Mouse (Mus musculus): ENCODE measurements at regions not wholly inside any gene's neighbourhood (a gene's known extent, or its start where the extent isn't known, plus 50 kb on each side); places are given as distances from the start of the nearest gene placed in this dataset.

DNA sequence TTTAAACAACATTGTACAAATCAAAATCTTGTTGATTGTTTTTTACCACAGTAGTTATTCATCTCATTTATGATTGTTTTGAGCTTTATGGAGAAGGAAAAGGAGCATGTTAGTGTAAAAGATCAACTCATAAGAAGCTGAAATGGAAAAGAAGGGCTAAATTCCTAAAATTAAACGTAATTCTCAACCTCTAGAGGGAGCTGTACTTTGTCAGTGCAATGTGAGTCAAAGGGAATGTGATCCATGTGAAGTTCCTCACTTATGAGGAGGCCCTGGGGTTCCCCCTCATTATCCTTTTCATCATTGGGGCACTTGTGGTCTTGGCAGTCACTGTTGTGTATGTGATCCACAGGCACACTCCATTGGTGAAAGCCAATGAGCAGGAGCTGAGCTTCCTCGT is 54.0 kb upstream of the Vmn2r7 start:
- no peak for DNase-seq (ENCODE audit: low read depth, low spot score)

DNA sequence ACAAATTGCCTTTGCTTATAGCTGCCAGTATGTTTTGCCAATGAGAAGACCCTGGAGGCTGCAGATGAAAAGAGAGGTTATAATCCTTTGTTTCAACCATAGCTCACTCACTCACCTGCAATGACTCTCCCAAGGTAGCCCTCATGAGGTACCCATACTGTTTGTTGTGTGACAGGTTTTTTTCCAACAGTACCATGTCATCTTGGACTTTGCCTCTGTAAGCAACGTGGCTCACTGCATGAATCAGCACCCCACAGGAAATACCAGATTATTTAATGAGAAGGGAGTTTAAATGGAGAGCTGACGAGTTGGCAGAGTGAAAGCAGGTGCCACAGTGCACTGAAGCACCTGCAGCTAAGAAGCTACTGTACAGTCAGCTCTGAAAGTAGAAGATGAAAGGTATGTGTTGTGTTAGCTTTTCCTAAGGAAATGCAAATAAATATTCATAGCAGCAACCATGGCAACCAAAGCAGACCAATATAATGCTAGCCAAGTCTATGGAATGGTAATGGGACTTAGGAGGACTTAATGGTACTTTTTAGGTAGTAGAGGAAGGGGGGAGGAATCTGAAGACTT is 56.8 kb upstream of the Vmn2r7 start:
- no peak for DNase-seq (ENCODE audit: low read depth, low spot score)

DNA sequence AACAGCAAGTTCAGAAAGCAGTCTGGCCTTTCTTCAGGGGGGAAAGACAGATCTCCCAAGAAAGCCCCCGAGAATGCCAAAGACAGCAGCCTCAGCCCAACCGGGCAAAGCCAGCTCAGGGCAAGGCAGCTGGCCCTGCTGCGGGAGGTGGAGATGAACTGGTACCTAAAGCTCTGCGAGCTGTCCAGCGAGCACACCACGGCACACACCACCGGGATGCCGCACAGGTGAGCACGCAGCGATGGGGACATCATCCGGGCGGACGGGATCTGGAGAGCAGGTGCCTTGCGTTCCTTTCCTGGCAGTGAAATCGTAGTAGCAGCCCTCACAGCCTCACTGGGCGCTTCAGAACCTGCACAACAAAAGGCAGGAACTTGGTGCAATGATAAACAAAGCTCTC is 104.7 kb upstream of the Vmn2r7 start:
- DNase-seq (ENCODE audit: low read depth, low spot score) = peak; percentile 8

DNA sequence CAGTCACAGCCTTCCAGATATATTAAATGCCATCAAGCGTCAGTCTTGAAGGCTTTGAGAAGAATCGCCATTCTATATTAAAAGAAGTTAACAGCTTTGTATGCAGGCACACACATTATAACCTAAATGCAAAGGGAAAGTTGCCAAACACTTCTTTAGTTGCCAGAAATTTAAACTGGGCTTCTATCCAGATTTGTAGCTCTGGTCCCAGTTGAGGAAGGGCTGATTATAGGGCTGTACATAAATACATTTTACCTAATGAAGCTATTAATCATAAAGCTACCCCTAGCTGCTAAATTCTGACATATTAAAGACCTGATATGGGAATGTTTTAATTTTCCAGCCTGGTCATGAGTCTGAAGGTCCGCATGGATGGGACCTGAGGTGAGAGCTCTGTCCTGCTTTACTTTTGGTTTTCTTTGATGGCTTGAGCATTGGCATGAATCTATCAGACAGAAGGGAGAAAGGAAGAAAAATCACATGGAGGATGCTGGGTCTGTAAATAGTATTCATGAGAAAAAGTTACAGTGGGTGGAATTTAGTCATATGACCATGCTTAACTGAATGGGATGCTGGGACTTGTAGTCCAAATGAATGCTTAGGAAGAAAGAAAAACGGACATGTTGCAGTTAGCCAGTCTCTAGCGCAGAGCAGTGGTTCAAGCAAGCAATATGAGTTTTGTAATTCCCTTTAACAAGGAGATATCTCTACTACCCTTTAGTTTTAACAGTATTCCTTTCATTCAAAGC is 120.3 kb upstream of the Vmn2r7 start:
- no peak for DNase-seq (ENCODE audit: low read depth, low spot score)

DNA sequence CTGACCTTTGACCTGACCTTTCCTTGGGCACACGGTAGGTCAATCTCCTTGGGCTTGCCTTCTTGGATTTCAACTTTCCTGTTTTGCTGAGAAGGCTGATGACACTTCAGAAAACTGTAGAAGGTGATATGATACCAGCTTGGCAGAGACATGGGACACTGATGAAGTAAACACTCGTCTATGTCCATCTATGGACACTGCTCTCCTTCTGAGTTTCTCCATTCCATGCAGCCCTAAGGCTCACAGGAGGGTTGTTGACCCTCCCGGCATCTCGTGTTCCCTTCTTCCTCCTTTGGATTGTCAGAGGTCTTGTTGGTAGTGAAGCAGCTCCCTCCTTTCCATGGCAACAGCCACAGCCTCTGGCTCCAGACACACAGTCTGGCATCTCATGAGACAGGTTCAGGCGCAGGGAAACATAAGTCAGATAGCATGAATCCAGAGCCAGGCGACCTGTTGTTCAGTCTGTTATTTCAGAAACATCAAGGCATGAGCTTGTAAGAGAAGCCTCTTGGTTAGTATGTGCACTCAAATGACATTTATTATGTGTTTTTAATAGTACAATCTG is 120.9 kb upstream of the Vmn2r7 start:
- DNase-seq (ENCODE audit: low read depth, low spot score) = no peak

DNA sequence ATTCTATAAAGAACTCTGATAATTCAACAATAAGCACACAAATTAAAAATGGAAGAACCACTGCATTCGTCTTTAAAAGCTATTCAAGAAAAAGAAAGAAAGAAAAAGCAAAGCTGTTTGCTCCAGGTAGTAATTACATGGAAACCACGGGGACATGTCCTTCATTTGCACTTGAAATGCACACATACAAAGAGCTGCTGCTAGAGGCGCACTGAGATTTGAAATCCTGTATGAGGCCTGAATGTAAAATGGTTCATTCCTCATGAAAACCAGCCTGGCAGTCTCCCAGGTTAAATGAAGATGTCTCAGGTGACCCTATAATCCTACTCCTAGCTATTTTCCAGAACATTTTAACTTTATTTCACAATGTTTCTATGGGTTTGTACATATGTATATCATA is 123.7 kb upstream of the Vmn2r7 start:
- no peak for DNase-seq (ENCODE audit: low read depth, low spot score)

DNA sequence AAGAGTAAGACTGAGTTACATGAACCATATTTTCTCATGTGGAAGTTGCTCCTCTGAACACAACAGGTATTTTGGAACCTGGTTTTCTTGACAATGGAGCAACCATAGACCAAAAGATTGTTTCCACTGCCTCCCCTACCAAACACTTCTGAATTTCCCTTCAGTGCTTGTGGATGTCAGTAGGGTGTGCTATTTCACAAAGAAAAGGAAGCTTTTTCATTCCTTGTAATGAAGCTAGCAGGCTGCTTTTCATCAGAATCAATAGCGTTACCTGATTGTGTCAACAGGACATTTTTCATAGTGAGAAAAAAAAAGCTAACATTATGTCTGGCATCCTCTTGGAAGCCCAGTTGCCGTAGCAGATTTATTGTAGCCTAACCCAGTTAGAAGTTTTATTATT is 124.8 kb upstream of the Kcnab1 start:
- DNase-seq (ENCODE audit: low read depth, low spot score) = no peak

DNA sequence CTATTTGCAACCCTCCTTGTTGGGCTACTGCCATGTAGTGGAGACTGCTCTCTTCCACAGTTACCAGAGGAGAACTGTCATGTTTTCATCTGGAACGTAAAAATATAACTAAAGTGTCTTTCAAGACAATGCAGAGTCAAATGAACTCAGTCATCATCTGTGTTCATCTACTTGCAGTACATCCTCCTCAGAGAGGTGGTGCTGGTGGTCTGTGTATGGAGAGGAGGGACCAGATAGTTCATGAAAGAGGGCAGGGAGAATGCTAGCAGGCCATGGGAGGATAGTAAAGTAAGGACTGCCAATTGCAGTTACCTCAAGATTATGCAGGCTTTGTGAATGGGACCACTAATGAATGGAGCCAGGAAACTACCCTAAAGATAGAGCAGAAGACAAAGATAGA is 121.5 kb upstream of the Kcnab1 start:
- no peak for DNase-seq (ENCODE audit: low read depth, low spot score)

DNA sequence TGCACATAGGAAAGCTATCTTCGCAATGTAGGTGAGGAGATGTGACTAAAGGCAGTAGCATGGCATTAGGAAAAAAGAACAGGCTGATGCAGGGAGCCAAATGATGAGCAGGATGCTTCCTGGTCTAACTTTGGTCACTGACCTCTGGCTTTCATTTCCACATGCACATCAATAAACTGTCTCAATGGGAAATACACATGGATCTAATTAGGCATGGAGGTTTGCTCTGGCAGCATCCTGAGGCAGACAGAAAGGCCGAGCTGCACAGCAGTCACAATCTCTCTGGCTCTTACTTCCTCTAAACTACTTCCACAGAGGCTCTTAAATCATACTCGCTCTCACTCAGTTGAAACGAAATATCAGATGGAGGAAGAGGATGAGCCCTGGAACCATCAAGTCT is 112.7 kb upstream of the Kcnab1 start:
- peak; percentile 62 for DNase-seq (ENCODE audit: low read depth, low spot score)

DNA sequence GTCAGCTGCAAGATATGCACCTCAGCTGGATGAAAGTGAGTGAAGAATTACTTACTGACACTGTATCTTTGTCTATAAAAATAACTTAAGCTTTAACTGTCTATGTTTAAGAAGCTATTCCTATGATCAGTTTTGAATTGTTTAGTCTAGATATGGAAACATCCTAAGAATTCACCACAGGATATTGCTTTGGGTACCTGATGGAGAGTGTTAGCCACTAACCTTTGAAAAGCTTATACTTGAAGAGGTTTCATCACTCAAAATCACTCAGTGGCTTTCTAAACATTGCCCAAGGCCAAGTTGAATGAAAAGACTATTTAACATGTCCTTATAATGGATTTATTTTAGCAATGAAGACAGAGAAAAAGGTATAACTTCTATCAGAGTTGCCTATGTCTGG is 111.6 kb upstream of the Kcnab1 start:
- DNase-seq (ENCODE audit: low read depth, low spot score) = no peak

DNA sequence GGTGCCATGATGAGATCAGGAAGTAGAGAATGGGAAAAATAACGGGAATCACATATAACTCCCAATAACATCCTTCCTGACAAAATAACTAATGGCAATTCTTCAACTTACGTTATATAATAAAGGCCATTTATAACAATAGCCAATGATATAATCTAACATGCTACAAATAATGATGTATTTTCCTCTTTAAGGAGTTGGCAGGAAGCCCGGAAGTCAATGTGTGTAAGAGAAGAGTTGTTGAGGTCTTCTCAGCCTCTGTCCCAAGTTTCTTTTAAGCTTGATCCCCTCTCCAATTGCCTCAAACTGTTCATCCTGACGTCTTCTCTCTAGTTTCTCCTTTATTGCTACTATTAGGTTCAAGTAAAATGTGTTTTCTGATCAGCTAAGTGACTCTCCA is 108.1 kb upstream of the Kcnab1 start:
- DNase-seq (ENCODE audit: low read depth, low spot score) = no peak

DNA sequence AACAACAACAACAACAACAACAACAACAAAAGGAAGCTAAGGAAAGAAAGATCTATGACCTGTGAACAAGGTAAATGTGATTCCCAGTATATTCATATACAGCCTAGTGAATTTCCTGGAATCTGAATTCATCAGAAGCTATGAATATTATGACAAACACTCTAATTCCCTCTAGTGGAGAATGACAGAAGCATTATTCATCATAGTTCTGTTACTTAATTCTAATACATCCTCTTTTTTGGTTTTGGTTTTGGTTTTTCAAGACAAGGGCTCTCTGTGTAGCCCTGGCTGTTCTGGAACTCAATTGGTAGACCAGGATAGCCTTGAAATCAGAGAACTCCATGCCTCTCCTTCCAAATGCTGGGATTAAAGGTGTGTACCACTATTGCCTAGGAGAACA is 106.6 kb upstream of the Kcnab1 start:
- no peak for DNase-seq (ENCODE audit: low read depth, low spot score)

DNA sequence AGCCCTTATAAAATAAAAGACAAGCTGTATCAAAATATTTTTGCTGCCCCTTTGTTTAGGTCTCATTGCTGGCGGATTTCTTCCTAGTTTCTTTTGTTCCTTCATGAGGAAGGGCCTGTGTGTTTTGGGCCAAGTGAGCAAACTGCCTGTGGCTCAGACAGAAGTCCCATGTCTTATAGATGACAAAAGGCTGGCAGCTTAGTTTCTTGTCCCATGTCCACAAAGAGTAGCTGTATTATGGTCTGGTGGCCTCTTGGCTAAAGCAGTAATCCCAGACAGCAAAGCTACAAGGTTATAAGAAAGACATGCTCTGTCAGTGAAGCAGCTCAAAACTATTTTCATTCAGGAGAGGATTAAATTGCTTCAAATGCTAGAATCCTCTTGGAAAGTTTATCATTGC is 103.1 kb upstream of the Kcnab1 start:
- DNase-seq (ENCODE audit: low read depth, low spot score) = no peak

DNA sequence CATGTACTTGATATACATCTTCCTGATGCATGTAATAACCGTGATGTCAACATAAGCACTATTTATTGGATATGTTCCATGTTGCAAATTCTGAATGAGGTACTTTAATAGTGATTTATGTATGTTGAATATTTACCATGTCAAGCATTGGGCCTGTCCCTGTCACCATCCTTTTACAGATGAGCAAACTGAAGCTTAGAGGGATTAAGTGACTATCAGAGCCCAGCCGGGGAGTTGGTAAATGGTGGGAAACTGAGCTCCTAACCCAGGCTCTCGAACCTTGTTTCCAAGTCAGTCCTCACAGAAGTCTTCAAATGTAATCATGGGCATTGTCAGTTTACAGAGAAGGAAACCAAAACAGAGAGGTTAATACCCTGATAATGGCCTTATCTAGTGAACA is 102.6 kb upstream of the Kcnab1 start:
- no peak for DNase-seq (ENCODE audit: low read depth, low spot score)

DNA sequence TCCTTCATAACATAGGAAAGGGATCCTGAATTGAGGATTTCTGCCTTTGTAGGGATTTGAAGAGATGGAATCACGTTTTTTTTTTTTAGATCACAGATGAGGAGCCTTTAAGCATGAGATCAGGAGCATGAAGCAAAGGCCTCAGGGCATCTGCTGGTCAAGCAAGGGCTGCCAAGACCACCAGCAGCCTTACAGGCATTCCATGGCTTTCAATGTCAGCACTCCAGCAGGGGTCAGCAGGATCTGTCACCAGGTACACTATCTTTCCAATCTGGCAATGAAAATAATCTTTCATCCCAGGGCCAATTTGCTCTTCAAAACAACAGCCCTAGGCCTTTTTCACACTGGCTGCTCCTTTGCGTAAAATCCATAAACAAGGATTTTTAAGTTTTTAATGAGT is 85.3 kb upstream of the Kcnab1 start:
- no peak for DNase-seq (ENCODE audit: low read depth, low spot score)

DNA sequence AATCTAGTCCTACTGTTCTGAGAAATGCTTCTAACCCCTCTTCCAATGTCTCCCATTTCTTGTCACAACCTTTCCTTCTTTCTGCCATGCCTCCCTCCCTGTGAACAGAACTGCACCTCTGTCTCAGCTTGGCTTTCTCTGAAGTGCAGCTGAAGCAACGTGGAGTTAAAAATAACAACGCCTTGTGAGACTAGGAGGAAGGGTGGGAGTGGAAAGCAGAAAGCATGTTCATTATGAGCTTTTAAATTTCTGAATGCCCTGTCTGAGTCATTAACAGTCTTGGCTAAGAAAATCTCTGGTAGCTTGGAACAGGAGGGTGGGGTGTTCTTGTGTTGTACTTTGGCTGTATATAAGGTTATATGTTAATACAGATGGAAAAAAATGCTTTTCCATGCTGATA is 71.6 kb upstream of the Kcnab1 start:
- DNase-seq (ENCODE audit: low read depth, low spot score) = no peak

DNA sequence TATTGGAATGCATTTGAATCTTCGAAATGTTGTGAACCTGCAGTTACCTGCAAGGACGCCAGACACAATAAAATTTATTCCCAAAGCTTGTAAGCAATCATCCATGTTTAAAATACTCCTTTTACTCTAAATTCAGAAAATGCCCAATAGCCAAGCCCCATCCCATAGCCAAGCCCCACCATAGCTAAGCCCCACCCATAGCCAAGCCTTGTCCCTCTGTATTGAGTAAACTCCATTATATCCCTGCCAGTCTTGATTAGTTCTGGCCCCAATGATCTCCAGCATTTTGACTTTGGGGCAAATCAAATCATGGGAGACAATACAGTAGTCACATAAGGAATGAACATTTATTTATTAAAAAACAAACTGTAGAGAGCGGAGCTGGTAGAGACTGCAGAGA is 61.3 kb upstream of the Kcnab1 start:
- no peak for DNase-seq (ENCODE audit: low read depth, low spot score)

DNA sequence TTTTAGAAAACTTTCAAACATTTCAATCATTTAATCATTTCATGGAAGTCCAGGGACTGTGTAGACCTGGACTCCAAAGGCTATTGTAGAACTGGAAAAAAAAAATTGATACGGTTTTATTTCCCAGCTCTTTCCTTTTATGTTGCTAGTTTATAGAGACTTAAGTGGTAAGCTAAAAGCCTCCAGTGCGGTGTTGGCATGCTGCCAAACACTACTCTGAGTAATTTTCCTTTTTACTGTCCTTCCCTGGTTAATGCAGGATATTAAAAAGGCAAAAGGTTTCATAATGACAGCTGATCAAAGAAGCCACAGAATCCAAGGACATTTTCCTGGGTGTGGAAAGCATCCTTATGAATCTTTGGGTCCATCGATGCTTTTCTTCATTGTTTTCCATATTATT is 53.8 kb upstream of the Kcnab1 start:
- DNase-seq (ENCODE audit: low read depth, low spot score) = peak; percentile 32

All from mesoderm, embryonic 11.5 days (tissue).